Mouse (Mus musculus): ENCODE data around the gene Gm7356.
"Not testable (repeated sequence)": the region's sequence is repeated elsewhere in the genome, so short reads cannot be mapped to it uniquely, and the experiment has no call there.

DNA sequence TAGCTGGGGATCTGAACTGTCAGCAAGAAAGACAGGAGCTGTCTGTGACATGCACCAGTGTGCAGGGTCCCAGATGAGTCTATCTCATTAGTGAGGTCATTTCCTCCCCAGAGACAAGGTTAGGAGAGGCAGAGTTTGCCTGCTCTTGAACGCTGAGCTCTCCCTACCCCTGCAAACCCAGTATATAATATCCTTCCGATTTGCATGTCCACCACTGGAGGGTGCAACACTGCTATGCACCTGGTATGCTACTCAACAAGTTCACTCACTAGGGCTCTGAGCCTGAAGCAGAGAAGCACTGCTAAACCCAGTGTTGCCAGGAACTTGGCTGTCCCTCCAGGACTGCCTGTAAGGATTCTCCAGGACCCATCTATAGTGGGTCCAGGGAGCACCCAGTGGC, 10.1 kb downstream of the Gm7356 start:
- peak; percentile 46 for TF ChIP-seq CTCF (IDR thresholded peaks at IDR 0.05; ENCODE audit: low read depth)
- not testable (repeated sequence) for TF ChIP-seq EP300 (IDR thresholded peaks at IDR 0.05; ENCODE audit: low read depth)
